Mouse (Mus musculus) yolk sac, embryonic 10.5 days (tissue): ENCODE measurements around the gene 5730522E02Rik.

Experiments
- DNase-seq: peaks from one replicate; pipeline ENCODE4 v3.0.0-alpha.2; 2017; ENCODE audit warnings: low spot score

The 5730522E02Rik gene

GRCm38 (mm10) chr11:26125923-26126322, 84.6 kb downstream of the 5730522E02Rik start:
- DNase-seq, result no peak

DNA sequence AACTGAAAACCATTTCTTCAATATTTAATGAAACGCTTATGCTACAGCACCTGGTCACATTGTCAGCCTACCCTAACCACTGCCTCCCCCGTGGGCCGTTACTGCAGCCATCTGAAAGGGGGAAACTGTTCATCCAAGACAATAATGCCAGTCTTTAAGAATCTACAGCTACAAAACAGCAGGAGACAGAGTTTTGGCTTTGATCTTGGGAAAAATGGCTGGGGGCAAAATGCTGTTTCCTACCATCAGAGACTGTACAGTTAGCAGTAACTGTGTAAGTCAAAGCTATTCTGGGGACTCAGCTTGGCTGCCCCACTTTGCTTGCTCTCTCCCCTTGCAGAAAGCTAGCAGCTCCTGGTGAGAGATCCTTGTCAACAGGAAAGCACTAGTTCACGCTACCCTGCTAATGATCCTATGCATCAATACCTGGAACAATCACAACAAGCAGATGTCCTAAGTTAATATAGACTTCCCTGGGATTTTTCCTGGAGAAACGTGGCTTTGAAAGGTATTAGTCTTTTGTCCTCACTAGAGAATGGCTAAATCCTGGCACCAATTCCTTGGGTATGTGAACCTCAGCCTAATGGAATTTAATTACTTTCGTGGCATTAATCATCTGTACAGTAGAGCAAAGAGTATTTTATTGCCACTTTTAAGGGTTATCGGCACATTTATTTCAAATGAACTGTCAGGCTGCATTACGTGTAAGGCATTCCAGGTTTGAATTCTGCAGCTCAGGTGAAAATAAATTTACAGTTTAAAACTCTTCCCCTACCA, 89.6 kb downstream of the 5730522E02Rik start:
- no peak for DNase-seq

DNA sequence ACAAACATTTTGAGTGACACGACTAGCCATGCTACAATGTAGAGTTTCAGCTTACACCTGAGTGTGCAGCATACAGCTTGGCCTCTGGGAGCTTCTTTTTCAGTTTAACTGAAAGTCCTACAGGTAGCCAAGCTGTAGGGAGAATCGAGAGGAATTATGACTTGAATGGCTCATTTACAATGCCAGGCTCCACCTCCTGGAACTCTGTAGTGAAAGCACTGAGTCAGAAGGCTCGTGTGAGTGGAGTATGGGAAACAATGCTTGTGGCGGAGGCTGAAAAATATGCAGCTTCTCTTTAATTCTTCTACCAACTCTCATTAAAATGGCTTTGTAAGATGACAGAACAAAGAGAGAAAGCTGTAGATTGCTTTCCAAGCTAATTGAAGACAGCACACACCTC, 92.9 kb downstream of the 5730522E02Rik start:
- DNase-seq, result no peak

- DNase-seq, result no peak
Observed at GRCm38 (mm10) chr11:26112206-26112605, 98.4 kb downstream of the 5730522E02Rik start.

DNA sequence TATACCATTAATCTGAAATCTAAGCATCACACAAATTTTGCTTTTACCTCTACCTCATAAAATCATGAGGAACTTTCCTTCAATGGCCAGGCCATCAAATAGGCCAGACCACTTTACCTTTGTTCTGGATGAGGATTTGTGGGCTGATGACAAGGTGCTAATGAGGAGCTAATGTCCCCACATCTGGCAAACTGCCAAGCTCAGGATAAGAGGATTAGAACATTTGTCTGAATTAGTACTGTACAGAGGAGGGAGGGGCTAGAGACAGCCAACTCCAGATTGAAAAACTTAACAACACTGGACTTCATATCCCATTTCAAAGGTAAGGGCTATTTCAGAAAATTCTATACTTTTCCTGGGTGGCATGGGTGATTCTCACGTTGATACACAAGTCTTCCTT, 101.9 kb downstream of the 5730522E02Rik start:
- no peak for DNase-seq

DNA sequence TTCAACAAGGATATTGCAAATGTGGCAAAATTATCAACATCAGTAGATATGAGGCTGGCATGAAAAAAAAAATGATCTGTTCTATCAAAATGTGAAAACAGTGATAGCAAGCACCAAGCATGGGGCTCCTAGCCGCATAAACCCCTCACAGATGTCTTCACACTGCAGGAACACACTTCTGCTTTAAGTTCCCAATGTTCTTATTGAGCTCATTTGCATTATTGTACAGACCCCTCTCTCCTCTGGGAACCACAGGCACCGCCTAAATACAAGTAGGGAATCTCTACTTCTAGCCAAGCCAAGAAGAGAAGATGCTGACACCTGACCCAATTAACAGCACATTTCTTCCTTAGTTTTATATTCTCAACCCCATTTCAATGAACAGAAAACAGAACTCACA, 105.9 kb downstream of the 5730522E02Rik start:
- DNase-seq, result no peak

DNA sequence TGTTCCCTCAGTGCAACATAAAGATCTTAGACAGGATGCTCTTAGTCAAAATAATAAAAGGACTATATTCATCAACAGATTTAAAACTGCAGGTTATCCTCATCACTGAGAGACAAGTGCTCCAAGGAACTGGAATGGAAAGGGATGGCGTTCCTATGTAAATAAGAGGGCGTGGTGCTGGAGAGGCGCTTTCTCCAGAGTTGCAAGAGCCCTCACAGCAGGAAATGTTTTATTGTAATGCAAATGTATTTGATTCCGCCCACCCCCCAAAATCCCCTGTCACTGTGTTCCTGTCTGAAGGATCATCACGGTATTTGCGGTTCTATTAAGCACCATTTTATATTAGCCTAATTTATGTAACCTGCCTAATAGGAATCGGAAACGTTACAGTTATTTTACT, 106.9 kb downstream of the 5730522E02Rik start:
- DNase-seq, result no peak

- no peak for DNase-seq
Observed at GRCm38 (mm10) chr11:26102878-26103277, 107.7 kb downstream of the 5730522E02Rik start.

DNA sequence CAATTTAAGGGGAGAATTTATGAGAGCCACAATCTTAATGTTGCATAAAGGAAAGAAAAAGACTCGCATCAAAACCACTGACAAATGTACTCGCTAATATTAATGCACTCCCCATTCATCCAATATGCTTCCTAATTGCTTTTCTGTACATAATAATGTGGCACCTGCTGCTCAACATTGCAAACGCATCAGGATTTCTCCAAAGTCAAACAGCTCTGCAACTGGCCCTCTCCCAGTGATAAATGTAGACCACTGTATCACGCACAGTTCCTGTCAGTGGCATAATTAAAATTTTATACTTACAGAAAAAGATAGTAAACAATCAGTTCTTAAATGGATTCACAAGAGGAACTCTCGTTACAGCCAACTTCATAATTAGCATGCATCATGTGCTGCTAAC, 110.5 kb downstream of the 5730522E02Rik start:
- no peak for DNase-seq

DNA sequence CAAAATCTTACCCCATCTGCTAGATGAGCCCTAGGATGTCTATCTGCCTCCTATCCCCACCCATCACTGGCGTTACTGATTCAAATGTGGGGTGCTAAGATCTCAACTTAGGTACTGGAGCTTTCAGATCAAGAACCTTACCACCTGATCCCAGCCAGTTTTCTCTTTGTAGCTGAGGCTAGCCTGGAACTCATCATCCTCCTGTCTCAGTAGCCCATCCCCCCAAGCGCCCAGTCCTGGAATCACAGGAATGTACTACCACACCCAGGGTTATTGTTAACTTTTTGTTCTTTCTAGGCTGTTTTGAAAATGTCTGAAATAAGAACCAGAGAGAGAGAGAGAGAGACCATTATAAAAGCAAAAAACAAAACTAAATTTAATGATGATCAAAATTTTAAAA, 111.6 kb downstream of the 5730522E02Rik start:
- no peak for DNase-seq

GRCm38 (mm10) chr11:26096095-26096494, 114.5 kb downstream of the 5730522E02Rik start:
- no peak for DNase-seq

- no peak for DNase-seq
Observed at GRCm38 (mm10) chr11:26088993-26089392, 121.6 kb downstream of the 5730522E02Rik start.

GRCm38 (mm10) chr11:26086679-26087078, 123.9 kb downstream of the 5730522E02Rik start:
- no peak for DNase-seq

GRCm38 (mm10) chr11:26085380-26086035, 125.1 kb downstream of the 5730522E02Rik start:
- DNase-seq, result no peak

DNA sequence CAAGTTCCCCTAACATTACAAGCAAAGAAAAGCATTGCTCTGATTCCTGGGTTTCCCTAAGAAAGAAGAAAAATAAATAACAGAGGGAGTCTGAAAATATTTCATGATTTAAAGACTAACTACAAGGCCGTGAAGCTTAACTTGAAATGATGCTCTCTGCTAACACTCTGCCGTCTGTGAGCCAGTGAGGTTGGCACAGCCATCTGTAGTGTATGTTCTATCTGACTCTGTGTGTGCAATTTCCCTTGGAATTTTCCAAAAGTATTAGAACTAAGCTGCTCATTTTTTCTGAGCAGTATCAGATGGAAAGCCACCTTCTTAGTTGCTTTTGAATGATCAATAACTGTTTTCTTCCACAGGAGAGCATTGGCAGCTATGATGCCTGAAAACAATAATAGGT, 134.2 kb downstream of the 5730522E02Rik start:
- DNase-seq, result no peak

DNA sequence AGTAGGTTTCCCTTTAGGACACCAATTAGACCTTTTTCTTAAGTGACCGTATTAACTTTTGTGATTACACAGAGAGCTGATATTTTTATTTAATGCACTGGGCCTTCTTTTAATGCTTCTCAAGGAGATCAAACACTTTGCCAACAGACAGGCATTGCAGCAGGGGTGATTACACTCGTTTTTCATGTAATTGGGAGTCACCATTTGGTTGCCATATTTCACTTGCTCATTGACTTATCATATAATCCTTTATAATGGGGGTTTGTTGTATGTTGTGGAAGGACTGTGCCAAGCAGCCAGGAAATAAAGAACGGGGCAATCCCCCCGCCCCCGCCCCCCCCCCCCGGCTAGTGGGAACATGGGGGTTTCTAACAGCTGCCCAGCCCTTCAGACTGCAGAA, 135.0 kb downstream of the 5730522E02Rik start:
- no peak for DNase-seq

- DNase-seq, result peak; percentile 8
Observed at GRCm38 (mm10) chr11:26073638-26074294, 136.8 kb downstream of the 5730522E02Rik start.

- no peak for DNase-seq
Observed at GRCm38 (mm10) chr11:26072101-26072500, 138.5 kb downstream of the 5730522E02Rik start.

DNA sequence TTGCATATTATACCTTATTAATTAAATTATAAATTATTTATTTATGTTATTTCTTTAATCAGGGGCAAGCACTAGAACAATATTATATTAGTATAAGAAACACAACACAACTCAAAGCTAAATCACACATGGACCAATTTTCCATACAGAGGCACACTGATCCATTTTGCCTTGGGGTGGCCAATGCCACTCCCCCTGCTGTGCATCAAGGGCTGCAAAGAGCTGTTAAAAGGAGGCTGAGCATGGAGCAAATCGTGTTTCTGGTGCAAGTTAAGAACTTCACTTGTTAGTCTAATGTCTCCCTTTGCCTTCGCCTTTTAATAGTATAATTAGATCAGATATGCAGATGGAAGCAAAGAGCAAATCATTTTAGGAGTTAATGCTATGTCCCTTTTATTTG, 147.3 kb downstream of the 5730522E02Rik start:
- no peak for DNase-seq

GRCm38 (mm10) chr11:26061471-26062137, 149.0 kb downstream of the 5730522E02Rik start:
- no peak for DNase-seq

- no peak for DNase-seq
Observed at GRCm38 (mm10) chr11:26013527-26013926, 197.0 kb downstream of the 5730522E02Rik start.

DNA sequence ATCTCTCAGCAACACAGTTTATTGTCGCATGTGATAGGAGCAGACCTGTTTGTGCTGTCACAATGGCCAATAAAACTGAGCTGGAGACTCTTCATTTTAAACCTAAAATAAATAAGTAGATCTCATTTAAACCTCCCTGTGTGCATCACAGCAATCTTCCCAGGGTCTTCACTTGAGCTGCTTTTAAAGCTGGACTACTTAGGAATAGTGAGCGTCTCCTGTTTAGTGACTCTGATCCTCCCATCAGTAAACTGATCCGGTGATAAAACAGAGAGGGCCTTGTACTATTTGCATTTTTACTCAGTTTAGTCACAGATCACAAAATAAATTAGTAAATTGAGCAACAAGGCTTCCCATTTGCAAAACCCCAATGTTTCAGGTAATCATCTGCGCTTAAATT, 206.5 kb downstream of the 5730522E02Rik start:
- no peak for DNase-seq

- no peak for DNase-seq
Observed at GRCm38 (mm10) chr11:25999738-26000137, 210.8 kb downstream of the 5730522E02Rik start.
